Mouse (Mus musculus) frontal cortex, postnatal 36 days (tissue): ENCODE measurements at regions not wholly inside any gene's neighbourhood (a gene's known extent, or its start where the extent isn't known, plus 50 kb on each side); places are given as distances from the start of the nearest gene placed in this dataset.

Experiments
- DNase-seq, 2 experiments: peaks; one replicate each; pipeline ENCODE4 v3.0.0; 2022; ENCODE audit warnings: low spot score in 2 of 2

DNA sequence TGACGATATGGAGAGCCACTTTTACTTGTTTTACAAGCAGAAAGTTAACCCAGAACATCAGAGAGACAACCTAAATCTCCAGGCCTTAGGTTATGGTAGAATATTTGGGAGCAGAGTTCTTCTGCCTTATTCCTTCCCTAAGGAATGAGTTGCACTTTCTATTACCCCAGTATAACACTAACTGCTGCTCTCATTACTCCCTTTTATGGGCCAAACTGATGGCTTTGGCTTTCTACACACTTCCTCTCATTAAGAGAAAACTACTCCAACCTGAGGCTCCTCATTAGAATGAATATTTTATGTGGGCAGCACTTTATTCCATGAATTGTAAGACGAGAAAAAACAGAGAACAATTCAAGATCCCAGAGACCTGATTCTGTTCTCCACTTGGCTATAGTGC, 289.0 kb upstream of the Tnc start:
- no peak for DNase-seq

DNA sequence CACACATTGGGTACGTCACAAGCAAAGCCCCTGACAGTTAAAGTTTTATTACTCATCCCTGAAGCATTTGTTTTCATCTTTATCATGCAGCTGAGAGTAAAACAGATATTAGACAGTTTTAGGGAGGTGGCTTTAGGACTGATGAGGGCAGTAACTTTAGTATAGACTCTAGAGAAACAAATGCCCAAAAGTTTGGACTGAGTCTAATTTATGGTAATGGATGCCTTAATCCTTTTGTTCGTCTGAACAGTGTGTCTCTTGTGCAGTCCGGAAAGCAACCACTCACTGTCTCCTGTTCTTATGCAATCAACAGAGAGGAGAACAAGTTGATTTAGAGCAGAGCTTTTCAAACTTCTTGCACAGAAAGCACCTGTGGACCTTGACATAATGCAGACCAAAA, 283.4 kb upstream of the Tnc start:
- no peak for DNase-seq

DNA sequence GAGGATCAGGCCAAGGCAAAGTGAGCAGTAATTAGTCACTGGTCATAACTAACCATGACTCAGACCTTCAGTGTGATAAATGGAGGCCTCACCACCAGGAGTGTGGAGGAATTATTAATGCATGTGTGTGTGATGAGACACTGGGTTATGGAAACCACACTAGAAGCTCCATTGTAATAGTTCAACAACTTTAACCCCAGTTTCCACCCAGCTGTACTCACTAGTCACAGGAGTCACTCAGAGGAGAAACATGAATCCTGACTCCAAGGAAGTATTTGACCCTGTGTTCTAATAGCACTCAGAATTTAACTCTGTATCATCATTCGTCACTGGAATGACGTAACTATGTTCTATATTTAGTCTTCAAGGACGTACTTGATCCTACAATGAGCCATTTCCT, 277.6 kb upstream of the Tnc start:
- DNase-seq = no peak

DNA sequence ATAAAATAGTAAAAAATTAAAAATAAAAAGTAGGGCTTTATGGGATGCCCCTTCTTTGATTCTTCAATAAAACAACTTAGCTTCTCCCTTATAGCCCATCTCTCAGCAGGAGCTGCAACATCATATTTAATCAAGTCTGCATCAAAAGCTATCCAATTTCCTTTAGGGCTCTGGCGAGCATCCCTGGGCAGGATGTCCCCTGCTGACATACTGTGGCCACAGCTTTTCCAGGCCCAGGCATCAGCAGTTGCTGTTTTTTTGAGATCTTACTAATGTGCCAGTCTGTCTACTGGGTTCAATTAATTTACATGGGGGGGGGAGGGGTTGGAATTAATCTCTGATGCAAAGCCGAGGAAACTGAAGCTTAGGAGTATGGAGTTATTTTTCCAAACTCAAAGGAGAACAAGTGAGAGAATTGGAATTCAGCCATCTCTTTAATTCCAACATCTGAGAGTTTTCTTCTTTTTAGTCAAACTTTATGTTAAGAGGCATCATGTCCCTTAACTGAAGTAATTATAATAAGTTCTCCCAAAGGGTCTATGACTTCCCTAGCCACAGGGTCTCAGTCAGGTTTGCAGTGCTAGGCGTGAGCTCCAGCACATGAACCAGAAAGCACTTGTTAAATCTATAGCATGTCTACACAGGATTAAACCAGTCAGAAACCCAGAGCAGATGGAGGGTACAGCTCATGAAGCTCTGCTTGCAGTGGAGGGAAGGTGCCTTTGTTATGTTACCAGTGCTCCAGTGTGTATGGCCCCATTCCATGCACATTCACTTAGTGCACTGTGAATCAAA, 269.9 kb upstream of the Tnc start:
- no peak for DNase-seq

DNA sequence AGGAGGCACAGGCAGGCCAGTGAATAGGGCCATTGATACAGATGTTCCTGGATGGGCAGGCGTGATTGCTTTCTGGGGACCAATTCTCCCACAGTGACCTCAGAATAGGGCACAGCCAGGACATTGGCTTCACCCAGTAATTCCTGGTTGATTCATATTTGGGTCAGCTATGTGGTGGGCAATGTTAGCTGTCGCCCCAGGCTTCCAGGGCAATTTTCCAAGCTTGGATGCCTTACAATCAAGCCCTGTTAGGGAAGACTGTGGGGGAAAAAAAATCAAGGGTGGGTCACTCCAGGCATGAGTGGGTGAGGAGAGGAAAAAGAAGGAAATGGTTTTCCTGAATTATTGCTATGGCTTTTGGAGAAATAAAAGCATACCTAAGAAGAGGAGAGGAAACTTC, 250.1 kb upstream of the Tnc start:
- no peak for DNase-seq

DNA sequence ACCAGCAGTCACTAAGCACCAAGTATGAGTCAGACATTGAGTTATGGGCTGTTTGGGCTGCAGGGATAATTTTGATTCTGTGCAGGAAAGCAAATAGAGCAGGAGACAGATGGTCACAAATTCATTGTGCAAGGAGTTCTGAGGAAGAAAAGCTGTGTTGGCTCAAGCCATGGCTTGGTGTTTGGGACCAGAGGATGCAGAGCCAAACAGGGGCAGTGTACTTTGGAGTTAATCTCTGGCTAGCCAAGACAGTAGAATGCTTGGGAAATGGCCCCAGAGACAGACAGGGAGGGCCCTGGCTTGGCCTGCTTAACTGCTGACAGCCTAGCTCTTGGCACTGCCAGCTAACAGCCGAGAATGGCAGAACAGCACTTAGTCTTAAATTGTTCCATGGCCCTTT, 235.7 kb upstream of the Tnc start:
- peak; percentile 44 to 52 for DNase-seq

DNA sequence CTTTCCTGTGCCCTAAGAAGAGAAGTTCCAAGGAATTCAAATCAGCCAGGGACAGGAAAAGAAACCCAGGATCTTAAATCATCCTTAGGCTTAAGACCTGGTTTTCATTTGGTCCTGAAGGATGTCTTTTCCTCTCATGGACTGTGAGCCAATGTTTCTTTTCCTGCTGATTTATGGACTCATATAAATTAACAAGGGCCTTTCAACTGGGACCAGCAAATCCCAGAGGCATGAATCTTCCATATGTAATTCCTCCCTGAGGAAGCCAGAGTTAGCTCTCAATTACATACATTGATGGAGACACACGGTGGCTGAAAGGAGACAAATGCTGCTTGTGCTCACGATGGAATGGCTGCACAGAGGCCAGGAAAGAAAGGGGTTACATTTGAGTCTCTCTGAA, 230.2 kb upstream of the Tnc start:
- DNase-seq = no peak

DNA sequence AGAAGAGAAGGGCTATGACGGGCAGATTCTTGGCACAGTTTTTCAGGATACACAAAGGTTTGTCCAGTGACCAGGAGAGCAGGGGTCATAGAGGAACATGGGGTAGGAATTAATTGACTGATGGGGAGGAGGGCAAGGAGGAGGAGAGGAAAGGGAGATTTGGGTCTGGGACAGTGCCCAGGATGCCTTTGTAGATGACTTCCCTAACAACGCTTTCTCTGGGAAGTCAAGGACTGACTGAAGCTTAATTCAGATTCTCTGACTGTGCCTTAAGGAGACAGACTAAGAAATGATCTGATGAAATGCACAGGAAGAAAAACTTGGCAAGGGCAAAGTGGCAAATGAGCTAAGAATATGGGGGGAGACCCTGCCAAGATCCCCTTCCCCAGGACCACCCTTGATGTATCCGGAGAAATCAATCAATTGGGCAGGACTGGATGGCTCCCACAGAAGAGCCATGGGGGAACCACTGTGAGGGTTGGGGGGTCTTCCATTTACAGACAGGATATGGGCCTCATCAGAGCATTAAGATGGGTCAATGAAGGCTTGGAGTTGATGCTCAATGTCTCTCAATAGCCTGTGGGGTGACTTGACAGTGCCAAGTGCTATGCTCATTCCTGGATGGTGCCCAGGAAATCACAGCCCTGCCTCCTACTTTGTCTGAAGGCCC, 227.6 kb upstream of the Tnc start:
- DNase-seq = no peak

DNA sequence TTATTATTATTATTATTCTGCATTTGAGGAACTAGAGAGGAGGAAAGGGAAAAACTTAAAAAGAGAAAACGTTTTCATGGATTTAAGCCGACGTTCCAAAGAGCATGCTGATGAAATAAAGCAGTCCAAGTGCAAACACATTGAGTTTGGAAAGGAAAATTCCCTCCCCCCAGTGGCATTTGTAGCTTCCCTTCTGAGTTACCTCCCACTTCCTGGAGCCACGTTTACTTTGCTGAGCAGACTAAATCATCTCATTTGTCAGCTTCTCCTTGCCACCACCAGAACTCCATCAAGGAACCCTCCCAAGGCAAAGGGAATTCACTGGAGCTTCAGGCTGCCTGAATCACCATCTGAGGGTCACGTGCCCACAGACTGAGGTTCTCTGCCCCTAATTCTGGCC, 223.0 kb upstream of the Tnc start:
- no peak for DNase-seq

DNA sequence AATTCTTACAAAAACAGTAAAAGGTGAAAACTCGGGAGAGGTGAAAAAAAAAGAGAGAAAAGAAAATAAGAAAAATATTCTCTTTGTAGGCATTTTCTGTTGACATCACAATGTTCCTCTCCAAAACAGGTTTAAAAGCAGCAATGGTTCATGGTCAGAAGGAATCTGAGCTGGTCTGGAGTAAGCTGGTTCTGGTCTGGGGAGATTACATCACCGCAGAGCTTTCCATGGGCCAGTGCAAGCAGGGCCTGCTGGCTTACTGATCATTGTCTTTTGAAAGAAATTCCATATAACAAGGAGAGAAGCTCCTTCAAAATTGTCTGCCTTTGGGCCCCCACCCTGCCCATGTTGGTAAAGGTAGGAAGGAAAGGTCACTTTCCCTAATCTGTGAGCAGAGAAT, 222.3 kb upstream of the Tnc start:
- no peak for DNase-seq

DNA sequence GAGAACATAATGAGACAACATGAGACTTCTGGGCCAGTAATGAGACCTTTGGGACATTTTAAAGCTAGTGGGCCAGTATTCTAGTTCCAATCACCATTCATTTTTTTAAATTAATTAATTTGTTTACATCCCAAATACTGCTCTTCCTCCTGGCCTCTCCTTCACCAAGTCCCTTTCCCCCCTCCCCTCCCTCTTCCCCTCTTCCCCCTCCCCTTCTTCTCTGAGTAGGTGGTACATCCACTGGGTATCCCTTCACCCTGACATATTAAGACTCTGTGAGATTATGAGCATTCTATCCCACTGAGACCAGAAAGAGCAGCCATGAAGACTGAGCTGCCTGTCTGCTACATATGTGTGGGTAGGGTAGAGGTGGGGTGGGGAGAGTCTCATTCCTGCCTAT, 213.7 kb upstream of the Tnc start:
- DNase-seq = no peak

DNA sequence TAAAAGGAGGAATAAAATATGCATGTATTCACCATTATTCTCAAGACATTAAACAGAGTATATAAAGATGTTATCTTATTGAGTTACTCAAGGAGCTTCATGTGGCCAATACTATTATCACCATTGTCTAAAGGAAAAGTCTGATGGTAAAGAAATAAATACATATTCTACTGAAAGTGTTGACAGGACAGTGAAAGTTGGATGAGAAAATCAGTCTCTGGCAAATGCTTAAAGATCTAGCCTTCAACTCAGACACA, 213.3 kb upstream of the Tnc start:
- no peak for DNase-seq

DNA sequence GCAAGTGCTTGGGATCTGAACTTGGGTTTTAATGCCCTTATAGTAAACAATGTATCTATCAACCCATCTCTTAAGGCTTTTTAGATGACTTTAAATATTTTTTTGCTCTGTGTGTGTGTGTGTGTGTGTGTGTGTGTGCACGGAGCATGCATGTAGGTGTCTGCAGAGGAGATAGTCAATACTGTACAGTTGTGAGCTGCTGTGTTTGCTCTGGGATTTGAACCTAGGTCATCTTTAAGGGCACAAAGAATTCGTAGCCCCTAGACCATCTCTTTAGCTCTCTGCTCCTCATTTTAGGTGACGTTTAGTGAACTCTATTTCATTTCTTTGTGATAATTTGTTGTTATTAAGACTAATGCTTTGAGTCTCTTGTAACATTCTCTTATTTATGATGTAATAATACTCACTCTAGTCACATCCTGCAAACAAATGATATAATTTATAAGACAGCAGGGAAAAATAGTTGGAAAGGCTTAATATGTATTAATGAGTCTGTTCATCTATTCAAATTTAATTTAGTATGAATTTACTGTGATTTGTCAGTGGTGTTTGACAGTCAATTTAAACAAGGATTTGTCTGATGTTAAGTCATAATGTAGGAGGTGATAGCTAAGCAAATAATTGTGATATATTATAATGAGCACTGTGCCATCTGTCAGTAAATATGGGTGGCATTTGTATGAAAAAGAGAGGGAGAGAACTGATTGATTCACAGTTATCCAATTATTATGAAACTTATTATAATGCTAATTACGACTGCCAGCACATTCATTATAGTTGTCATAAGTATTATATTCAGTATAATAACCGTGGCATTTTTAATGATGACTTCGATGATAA, 212.8 kb upstream of the Tnc start:
- DNase-seq = no peak

DNA sequence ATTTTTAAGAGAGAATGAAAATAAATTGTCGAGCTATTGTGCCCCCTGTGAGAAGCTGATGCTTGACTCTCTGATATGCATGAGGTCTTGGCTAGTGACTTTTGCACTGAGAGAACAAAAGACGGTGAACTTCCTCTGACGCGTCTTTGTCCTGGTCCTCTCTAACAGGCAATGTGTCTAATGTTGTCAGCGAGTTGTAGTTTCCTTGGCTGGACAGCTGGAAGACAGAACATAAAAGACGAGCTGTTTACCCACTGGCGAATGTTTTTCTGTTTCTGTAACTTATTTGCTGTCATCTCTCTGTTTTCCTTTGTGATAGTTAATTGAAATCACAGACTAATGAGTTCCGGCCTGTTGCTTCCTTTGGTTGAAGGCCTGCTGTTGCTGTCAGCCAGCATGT, 208.4 kb upstream of the Tnc start:
- no peak for DNase-seq

DNA sequence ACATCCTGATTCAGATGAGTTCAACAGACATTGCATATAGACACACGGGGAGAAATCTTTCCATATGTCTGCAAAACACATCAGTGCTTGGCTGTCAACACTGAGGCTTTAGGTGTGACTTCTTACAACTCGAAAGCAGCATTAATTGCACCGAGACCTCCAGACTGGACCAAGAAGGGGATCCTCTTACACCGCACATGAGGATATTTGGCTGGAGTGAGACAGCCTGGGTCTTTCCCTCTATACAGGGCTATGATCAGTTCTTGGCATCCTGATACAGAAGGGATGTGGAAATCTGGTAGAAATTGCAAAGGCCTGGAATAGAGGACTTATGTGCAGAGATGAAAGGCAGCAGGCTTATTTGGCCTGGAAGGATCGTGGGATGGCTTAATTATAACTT, 203.9 kb upstream of the Tnc start:
- DNase-seq = no peak

DNA sequence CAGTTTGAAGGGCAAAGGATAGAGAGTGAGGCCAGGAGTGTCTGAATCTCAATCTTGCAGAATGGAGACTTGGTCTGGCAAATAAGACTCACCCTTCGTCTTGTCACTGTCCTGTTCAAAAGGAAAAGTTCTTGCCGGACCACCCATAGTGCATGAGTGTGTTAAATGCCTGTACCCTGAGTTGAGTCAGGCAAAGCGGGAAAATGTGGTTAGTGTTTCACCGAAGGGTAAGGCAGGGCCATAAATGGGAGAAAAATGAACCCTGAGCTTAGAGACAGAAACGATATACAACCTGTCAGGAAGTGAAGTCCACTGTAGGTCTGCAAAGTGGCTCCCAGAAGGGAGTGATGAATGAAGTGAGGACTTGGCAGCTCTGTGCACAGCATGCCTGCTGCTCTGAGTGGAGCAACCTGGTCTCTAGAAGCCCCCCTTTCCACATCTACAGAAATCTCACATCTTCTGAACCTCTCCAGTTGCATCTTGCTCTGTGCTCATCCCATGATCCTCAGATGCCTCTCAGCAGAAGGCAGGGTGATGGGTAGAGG, 191.5 kb upstream of the Tnc start:
- DNase-seq = no peak

DNA sequence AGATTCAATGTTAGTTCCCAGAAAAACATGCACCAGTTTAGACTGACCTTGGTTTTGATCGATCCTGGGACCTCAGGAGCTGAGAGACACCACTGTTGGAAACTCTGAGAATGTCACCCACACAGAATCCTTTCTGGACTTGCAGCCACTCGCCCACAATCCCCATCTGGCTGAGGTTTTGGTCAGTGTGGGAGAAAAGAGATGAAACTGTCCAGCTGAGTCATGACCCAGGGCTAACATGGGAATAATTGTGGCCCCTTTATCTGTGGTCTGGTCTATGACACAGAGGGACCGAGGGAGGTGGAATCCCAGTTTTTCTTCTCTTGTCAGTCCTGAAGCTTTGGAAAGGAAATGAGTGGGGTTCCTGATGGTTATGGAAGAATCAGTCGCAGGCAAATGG, 188.7 kb upstream of the Tnc start:
- DNase-seq = no peak

DNA sequence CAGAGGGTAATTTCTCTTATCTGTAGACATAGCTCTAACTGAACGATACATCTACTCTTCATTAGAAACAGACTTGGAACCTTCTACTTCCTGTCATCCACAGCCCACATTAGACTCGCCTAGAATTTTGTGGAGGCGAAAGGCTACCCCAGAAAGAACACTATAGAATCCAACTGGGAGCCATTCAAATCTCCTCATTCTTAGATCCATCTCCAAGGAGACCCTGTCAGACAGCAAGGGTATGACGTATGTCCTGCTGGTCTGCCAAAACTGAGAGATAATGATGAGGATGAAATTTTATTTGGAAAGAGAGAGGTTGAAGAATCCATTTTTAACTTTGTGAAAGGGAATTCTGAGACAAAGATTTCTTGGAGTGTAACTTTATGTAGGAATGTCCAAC, 185.3 kb upstream of the Tnc start:
- no peak for DNase-seq

DNA sequence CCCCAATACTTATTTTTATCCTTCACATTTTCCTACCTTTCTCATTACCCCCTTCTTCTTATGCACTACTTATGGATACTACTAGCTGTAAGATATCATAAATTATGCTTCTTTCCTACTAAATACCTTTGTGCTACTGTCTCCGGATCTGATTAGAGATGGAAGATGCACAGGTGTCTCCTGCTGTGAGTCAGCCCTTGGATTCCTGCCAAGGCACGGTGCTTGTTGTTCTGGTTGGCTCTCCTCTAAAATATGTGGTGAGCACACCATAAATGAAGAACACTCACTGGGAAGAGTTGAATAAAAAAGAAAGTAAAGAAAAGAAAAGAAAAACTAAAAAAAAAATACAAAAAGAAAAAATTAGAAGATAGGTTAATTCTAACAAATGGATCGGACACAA, 181.5 kb upstream of the Tnc start:
- DNase-seq = no peak

DNA sequence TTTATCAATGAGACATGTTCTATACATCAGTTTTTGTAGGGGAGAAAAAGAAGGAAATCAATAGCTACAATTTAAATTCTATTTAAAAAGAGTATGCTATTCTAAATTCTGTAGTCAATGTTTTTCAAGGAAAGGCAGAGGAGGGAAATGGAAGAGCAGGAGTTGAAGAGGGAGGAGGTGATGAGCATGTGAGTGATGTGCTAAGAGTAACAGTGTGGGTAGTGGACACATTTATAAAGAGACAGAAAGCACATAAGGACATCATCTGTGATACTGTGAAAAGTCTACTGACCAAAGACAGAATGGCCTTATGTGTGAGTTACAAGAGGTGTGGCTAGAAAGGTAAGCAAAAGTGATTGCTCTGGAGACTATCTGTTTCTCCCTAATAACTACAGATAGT, 179.8 kb upstream of the Tnc start:
- peak in 1 of 2 experiments; percentile 30 for DNase-seq

DNA sequence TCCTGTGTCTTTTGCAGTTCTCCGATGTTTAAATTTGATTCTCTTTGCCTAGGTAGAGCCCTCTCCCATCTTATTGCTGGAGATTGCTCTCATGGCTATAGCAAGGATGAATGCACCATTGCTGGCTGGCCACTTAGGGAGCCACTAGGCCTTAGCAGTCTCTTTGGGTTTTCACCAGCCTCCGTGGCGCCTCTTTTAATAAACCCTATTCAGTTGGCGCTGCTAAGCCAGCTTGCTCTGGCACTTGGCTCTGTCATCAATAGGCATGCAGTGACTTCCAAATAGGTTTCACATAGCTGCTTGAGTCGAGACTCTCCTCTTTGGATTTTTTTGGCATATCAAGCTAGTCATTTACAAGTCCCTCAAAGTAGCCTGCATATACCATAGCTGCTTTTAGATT, 178.1 kb upstream of the Tnc start:
- peak in 1 of 2 experiments; percentile 19 for DNase-seq

DNA sequence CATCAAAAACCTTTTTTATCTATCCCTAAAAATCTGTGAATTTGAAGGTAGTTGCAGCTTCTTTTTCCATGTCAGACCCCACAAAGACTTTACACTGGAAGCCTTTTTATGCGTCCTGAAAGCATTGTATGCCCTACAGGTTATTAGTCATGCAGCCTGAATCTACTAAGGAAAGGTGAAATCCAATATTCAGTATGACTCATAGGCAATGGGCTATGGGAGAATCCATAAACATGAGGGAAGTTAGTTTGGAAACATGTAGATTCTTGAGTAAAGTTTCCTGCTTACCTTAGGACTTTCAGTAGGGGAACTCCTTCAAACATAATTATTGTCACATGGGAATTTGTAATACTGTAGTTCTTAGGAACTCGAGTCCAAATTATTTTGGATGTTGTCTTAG, 173.0 kb upstream of the Tnc start:
- no peak for DNase-seq
